Mouse (Mus musculus) CD4-positive, CD25-positive, alpha-beta regulatory T cell, adult 2 months (primary cell): ENCODE measurements at regions not wholly inside any gene's neighbourhood (a gene's known extent, or its start where the extent isn't known, plus 50 kb on each side); places are given as distances from the start of the nearest gene placed in this dataset.
A peak's percentile ranks its signal among the peaks of the same experiment; 100 is the strongest.

Experiments
- DNase-seq: peaks from one replicate; pipeline ENCODE4 v3.0.0-alpha.2; 2012; ENCODE audit warnings: low read depth, low spot score

- DNase-seq, result peak; percentile 54
Measured at GRCm38 (mm10) chr12:69101965-69102364, 57.0 kb downstream of the Rps29 start.

- DNase-seq, result no peak
Measured at GRCm38 (mm10) chr12:69094856-69095255, 64.1 kb downstream of the Rps29 start.

GRCm38 (mm10) chr12:69093073-69093797 is 65.8 kb downstream of the Rps29 start:
- DNase-seq, result peak; percentile 53

- peak; percentile 57 for DNase-seq
Measured at GRCm38 (mm10) chr12:69087928-69088609, 70.9 kb downstream of the Rps29 start.

GRCm38 (mm10) chr12:69085522-69086179 is 73.3 kb downstream of the Rps29 start:
- DNase-seq, result no peak

- DNase-seq, result no peak
Measured at GRCm38 (mm10) chr12:69084656-69085055, 74.3 kb downstream of the Rps29 start.

GRCm38 (mm10) chr12:69082051-69082450 is 76.9 kb downstream of the Rps29 start:
- no peak for DNase-seq

- DNase-seq, result no peak
Measured at GRCm38 (mm10) chr12:69039553-69039952, 119.4 kb downstream of the Rps29 start.

- no peak for DNase-seq
Measured at GRCm38 (mm10) chr12:69023594-69023993, 135.4 kb downstream of the Rps29 start.

GRCm38 (mm10) chr12:69016705-69017306 is 142.2 kb downstream of the Rps29 start:
- DNase-seq, result no peak

- no peak for DNase-seq
Measured at GRCm38 (mm10) chr12:69005141-69005540, 153.8 kb downstream of the Rps29 start.

- no peak for DNase-seq
Measured at GRCm38 (mm10) chr12:69002106-69002505, 156.9 kb downstream of the Rps29 start.

GRCm38 (mm10) chr12:68997259-68997658 is 161.7 kb downstream of the Rps29 start:
- no peak for DNase-seq

- no peak for DNase-seq
Measured at GRCm38 (mm10) chr12:68996740-68997139, 162.2 kb downstream of the Rps29 start.

- no peak for DNase-seq
Measured at GRCm38 (mm10) chr12:68980640-68981039, 178.3 kb downstream of the Rps29 start.

GRCm38 (mm10) chr12:68980173-68980572 is 178.8 kb downstream of the Rps29 start:
- no peak for DNase-seq

- no peak for DNase-seq
Measured at GRCm38 (mm10) chr12:68979232-68979631, 179.8 kb downstream of the Rps29 start.

GRCm38 (mm10) chr12:68977276-68977675 is 181.7 kb downstream of the Rps29 start:
- DNase-seq, result no peak

GRCm38 (mm10) chr12:68947240-68947639 is 211.7 kb downstream of the Rps29 start:
- no peak for DNase-seq

- no peak for DNase-seq
Measured at GRCm38 (mm10) chr12:68910590-68910989, 248.4 kb downstream of the Rps29 start.

GRCm38 (mm10) chr12:68904770-68905169 is 254.2 kb downstream of the Rps29 start:
- no peak for DNase-seq

GRCm38 (mm10) chr12:68889141-68889540 is 269.8 kb downstream of the Rps29 start:
- DNase-seq, result no peak
